Mouse (Mus musculus) brain, embryonic 14.5 days (tissue): ENCODE measurements at regions not wholly inside any gene's neighbourhood (a gene's known extent, or its start where the extent isn't known, plus 50 kb on each side); places are given as distances from the start of the nearest gene placed in this dataset.

Experiments used
- CTCF ChIP-seq: fragments of 200-500 bp; IDR thresholded peaks from 2 replicates; pipeline ENCODE4 v1.5.1; 2012; ENCODE audit warnings: inconsistent platforms, mild to moderate bottlenecking, moderate library complexity, borderline replicate concordance; ENCODE audit not compliant: insufficient read depth, insufficient read length; ENCODE audit errors: extremely low read depth
- POLR2A ChIP-seq: fragments of 200-500 bp; IDR thresholded peaks from 2 replicates; pipeline ENCODE4 v1.6.1; 2012; ENCODE audit warnings: mild to moderate bottlenecking, inconsistent platforms, borderline replicate concordance; ENCODE audit not compliant: poor library complexity, insufficient read depth, insufficient read length, severe bottlenecking; ENCODE audit errors: extremely low read depth

GRCm38 (mm10) chr1:185688506-185688905, 233.9 kb downstream of the Slc30a10 start:
- TF ChIP-seq CTCF, result no peak
- no peak for TF ChIP-seq POLR2A
